Mouse (Mus musculus) kidney, postnatal 0 days (tissue): ENCODE data around the gene Slc35b3. TPM values are rescaled to one million over a fixed set of nuclear protein-coding genes. Genes with fewer than 3 reads are reported as not detected.

ENCODE experiments used
- ATAC-seq: fragments of 200-750 bp; cut with Nextera tagmentation; replicated peaks from 2 replicates; pipeline ENCODE4 v1.8.0; 2017; ENCODE audit warnings: low read depth, moderate number of reproducible peaks, moderate TSS enrichment, moderate library complexity; ENCODE audit not compliant: low FRiP score
- DNase-seq: peaks from one replicate; pipeline ENCODE4 v3.0.0-alpha.2; 2016; ENCODE audit warnings: low spot score
- H3K27ac ChIP-seq: fragments of 300-500 bp; sonication (generic); 2 replicates; pipeline ENCODE4 v1.5.1; 2014; ENCODE audit warnings: mild to moderate bottlenecking
- H3K27me3 ChIP-seq: fragments of 300-500 bp; sonication (generic); 2 replicates; pipeline ENCODE4 v1.6.1; 2014; ENCODE audit warnings: low read length, mixed read lengths; ENCODE audit not compliant: insufficient read depth
- H3K36me3 ChIP-seq: fragments of 300-500 bp; sonication (generic); 2 replicates; pipeline ENCODE4 v1.6.1; 2014; ENCODE audit warnings: low read length, mixed read lengths; ENCODE audit not compliant: insufficient read depth
- H3K4me1 ChIP-seq: fragments of 300-500 bp; sonication (generic); replicated peaks from 2 replicates; pipeline ENCODE4 v1.6.1; 2014; ENCODE audit warnings: antibody characterized with exemption, low read length, mixed read lengths; ENCODE audit not compliant: insufficient read depth
- H3K4me2 ChIP-seq: fragments of 300-500 bp; sonication (generic); 2 replicates; pipeline ENCODE4 v1.6.1; 2014; ENCODE audit warnings: mild to moderate bottlenecking, low read length, moderate library complexity, mixed read lengths
- H3K4me3 ChIP-seq: fragments of 300-500 bp; sonication (generic); replicated peaks from 2 replicates; pipeline ENCODE4 v1.5.1; 2014; ENCODE audit warnings: low read depth, low read length
- H3K9ac ChIP-seq: fragments of 300-500 bp; sonication (generic); 2 replicates; pipeline ENCODE4 v1.6.1; 2014; ENCODE audit warnings: low read depth, low read length
- H3K9me3 ChIP-seq: fragments of 300-500 bp; sonication (generic); replicated peaks from 2 replicates; pipeline ENCODE4 v1.6.1; 2016; ENCODE audit warnings: low read length, inconsistent platforms, mixed read lengths
- CTCF ChIP-seq: IDR thresholded peaks from 2 replicates; pipeline ENCODE4 v1.5.1; 2016; ENCODE audit warnings: antibody characterized with exemption, low read depth, mild to moderate bottlenecking, moderate library complexity
- WGBS: fragments of 180-500 bp; shearing (Covaris S2); extraction: QIAGEN DNeasy Blood & Tissue Kit; methylation state at CpG from one replicate; pipeline ENCODE4 v1.1.7; 2014; 5-methylcytosine and 5-hydroxymethylcytosine counted together
- polyA plus RNA-seq: library from polyadenylated mRNA; unstranded; fragments of >200 nt; fragmentation: Nextera tagmentation; extraction: Ambion mirVana; gene quantifications from 2 replicates; pipeline ENCODE4 v1.2.1, GENCODE M21; 2015

Gene Slc35b3
- polyA plus RNA-seq, 1 experiment from 2014 or later = 49.4 TPM

- Histone ChIP-seq H3K9ac (no peak overlapping the region), H3K4me2 (no peak overlapping the region), H3K9me3 (no peaks in the 10 kb centered on the region), H3K27me3 (no peaks in the 10 kb centered on the region), H3K4me1 (no peaks in the 10 kb centered on the region), H3K27ac (no peak overlapping the region), H3K4me3 (no peak overlapping the region), H3K36me3 (peaks cover 14% of the 10 kb centered on the region; the same call in 1 of the 2 replicates)
- no peak for DNase-seq
- ATAC-seq = no peak
- WGBS = 92% methylated on average over 15 of the region's 15 CpGs
- TF ChIP-seq CTCF = no peak
Measured at GRCm38 (mm10) chr13:38929843-38930578, 30.7 kb downstream of the Slc35b3 start.

DNA sequence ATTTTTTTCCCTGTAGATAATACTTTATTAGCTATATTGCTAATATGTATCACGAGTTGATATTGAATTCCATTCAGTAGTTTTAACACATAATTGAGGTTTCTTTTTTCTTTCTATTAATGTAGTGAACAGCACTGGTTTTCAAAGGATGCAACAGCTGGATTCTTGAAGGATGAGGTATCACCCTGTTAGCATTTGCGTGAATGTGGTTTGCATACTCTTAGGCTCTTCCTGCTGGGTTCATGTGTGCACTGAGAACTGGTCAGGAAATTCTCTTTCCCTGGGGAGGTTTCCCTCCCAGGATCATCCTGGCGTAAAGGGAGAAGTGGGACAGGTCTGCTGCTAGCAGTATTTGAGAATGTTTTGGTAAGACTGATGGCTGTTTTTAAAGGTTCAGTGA lies 38.0 kb downstream of the Slc35b3 start:
- 42% methylated on average over 3 of the region's 3 CpGs for WGBS
- no peaks in the 10 kb centered on the region for H3K9me3 ChIP-seq
- H3K27ac ChIP-seq = no peak overlapping the region
- no peaks in the 10 kb centered on the region for H3K27me3 ChIP-seq
- H3K36me3 ChIP-seq = no peaks in the 10 kb centered on the region
- no peaks in the 10 kb centered on the region for H3K4me1 ChIP-seq
- H3K4me3 ChIP-seq = no peak overlapping the region
- no peak overlapping the region for H3K4me2 ChIP-seq
- ATAC-seq = no peak
- H3K9ac ChIP-seq = no peak overlapping the region
- no peak for TF ChIP-seq CTCF
- peak; percentile 5 for DNase-seq

GRCm38 (mm10) chr13:38921306-38921705 lies 39.4 kb downstream of the Slc35b3 start:
- Histone ChIP-seq H3K9me3 (no peaks in the 10 kb centered on the region), H3K9ac (no peak overlapping the region), H3K27me3 (no peaks in the 10 kb centered on the region), H3K4me1 (no peaks in the 10 kb centered on the region), H3K4me3 (no peak overlapping the region), H3K27ac (no peak overlapping the region), H3K4me2 (no peak overlapping the region), H3K36me3 (no peaks in the 10 kb centered on the region)
- 88% methylated on average over 1 of the region's 1 CpGs for WGBS
- DNase-seq (no peak), ATAC-seq (no peak)
- no peak for TF ChIP-seq CTCF

DNA sequence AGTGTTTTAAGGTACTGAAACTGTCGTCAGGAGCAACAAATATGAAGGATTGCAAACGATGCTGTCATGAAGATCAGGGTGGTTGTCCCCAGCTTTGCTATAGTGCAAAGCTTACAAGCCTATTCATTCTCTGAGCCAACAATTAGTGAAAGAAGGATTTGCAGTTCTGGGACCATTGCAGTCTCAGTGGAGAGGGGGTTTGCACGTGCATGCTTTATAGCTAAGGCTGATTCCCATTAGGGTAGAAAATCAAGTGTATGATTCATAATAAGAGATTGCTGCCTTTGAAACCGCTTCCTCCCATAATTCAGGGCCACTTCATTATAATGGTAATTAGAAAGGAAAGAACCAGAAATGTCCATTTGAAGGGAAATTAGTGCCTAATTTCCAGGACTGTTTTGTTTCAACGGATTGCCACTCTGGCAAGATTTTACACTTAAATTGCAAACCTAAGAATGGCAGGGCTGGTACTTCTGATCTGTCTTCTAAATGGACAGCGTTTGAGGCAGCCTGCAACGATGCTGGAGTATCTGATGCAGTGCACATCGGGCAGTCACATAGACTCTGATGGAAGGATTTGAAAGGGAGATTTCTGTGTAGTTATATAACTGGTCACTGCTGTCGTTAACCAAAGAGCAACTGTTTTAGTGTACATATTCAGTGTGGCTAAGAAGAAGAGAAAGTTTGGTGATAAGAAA lies 42.3 kb downstream of the Slc35b3 start:
- ATAC-seq = no peak
- Histone ChIP-seq H3K9ac (no peak overlapping the region), H3K27me3 (no peaks in the 10 kb centered on the region), H3K4me3 (no peak overlapping the region), H3K4me2 (no peak overlapping the region), H3K4me1 (no peaks in the 10 kb centered on the region), H3K27ac (no peak overlapping the region), H3K9me3 (no peaks in the 10 kb centered on the region), H3K36me3 (no peaks in the 10 kb centered on the region)
- 74% methylated on average over 9 of the region's 9 CpGs for WGBS
- no peak for DNase-seq
- TF ChIP-seq CTCF = no peak

- no peak overlapping the region for H3K9ac ChIP-seq
- 60% methylated on average over 5 of the region's 5 CpGs for WGBS
- ATAC-seq = no peak
- TF ChIP-seq CTCF = no peak
- DNase-seq = no peak
- no peak overlapping the region for H3K27ac ChIP-seq
- no peaks in the 10 kb centered on the region for H3K4me1 ChIP-seq
- H3K36me3 ChIP-seq = no peaks in the 10 kb centered on the region
- no peaks in the 10 kb centered on the region for H3K9me3 ChIP-seq
- no peak overlapping the region for H3K4me3 ChIP-seq
- H3K4me2 ChIP-seq = no peak overlapping the region
- H3K27me3 ChIP-seq = no peaks in the 10 kb centered on the region
Measured at GRCm38 (mm10) chr13:38917556-38917955, 43.1 kb downstream of the Slc35b3 start.

DNA sequence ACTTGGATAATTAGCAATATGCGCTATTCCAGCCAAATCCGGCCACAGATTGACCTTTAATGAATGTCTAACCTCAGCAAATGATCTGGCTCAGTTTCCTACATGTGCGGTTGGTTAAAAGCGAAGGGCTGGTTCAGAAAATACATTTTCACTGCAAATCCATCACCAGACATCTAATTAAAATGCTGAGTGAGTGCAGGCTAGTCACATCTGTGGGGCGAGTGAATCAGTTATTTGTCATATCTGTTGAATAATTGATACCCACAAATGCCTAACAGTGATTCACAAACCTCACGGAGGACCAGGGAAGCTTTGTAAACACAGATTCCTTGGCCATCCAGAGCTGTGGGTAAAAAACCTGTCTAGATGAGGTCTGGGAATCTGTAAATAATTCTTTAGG lies 45.9 kb downstream of the Slc35b3 start:
- DNase-seq = no peak
- no peak overlapping the region for H3K27ac ChIP-seq
- no peak overlapping the region for H3K4me2 ChIP-seq
- no peak for TF ChIP-seq CTCF
- H3K36me3 ChIP-seq = no peaks in the 10 kb centered on the region
- H3K4me1 ChIP-seq = no peaks in the 10 kb centered on the region
- 86% methylated on average over 6 of the region's 6 CpGs for WGBS
- H3K9ac ChIP-seq = no peak overlapping the region
- no peaks in the 10 kb centered on the region for H3K27me3 ChIP-seq
- H3K9me3 ChIP-seq = no peaks in the 10 kb centered on the region
- no peak for ATAC-seq
- H3K4me3 ChIP-seq = no peak overlapping the region
